Mouse (Mus musculus) forebrain, embryonic 14.5 days (tissue): Measurements from ENCODE around the gene Phf20. TPM values are rescaled to one million over a fixed set of nuclear protein-coding genes. Genes with fewer than 3 reads are reported as not detected.
A peak's percentile ranks its signal among the peaks of the same experiment; 100 is the strongest.

Experiments
- ATAC-seq: fragments of 200-750 bp; cut with Nextera tagmentation; 2 replicates; pipeline ENCODE4 v1.8.0; 2017; ENCODE audit warnings: mild to moderate bottlenecking, moderate library complexity
- DNase-seq: peaks from one replicate; pipeline ENCODE4 v3.0.0-alpha.2; 2015; ENCODE audit warnings: low spot score
- H3K27ac ChIP-seq: fragments of 300-500 bp; sonication (generic); 2 replicates; pipeline ENCODE4 v1.5.1; 2014; ENCODE audit warnings: low read depth, mild to moderate bottlenecking, control low read depth, low read length, moderate library complexity
- H3K27me3 ChIP-seq: fragments of 300-500 bp; sonication (generic); replicated peaks from 2 replicates; pipeline ENCODE4 v1.6.1; 2014; ENCODE audit warnings: low read length, control low read depth, mixed read lengths; ENCODE audit not compliant: control insufficient read depth, insufficient read depth
- H3K36me3 ChIP-seq: fragments of 300-500 bp; sonication (generic); 2 replicates; pipeline ENCODE4 v1.6.1; 2014; ENCODE audit warnings: low read length, control low read depth; ENCODE audit not compliant: control insufficient read depth, insufficient read depth
- H3K4me1 ChIP-seq: fragments of 300-500 bp; sonication (generic); 2 replicates; pipeline ENCODE4 v1.6.1; 2014; ENCODE audit warnings: antibody characterized with exemption, low read length, control low read depth; ENCODE audit not compliant: control insufficient read depth, insufficient read depth
- H3K4me2 ChIP-seq: fragments of 300-500 bp; sonication (generic); 2 replicates; pipeline ENCODE4 v1.6.1; 2014; ENCODE audit warnings: mild to moderate bottlenecking, control low read depth, low read length
- H3K4me3 ChIP-seq: fragments of 300-500 bp; sonication (generic); 2 replicates; pipeline ENCODE4 v1.5.1; 2014; ENCODE audit warnings: low read depth, low read length, control low read depth
- H3K9ac ChIP-seq: fragments of 300-500 bp; sonication (generic); 2 replicates; pipeline ENCODE4 v1.6.1; 2014; ENCODE audit warnings: mild to moderate bottlenecking, low read length, control low read depth, moderate library complexity
- H3K9me3 ChIP-seq: fragments of 300-500 bp; sonication (generic); replicated peaks from 2 replicates; pipeline ENCODE4 v1.6.1; 2016; ENCODE audit warnings: low read length, control low read depth, mixed read lengths; ENCODE audit not compliant: control insufficient read depth
- WGBS: fragments of 180-500 bp; shearing (Covaris S2); extraction: QIAGEN DNeasy Blood & Tissue Kit; methylation state at CpG from one replicate; pipeline ENCODE4 v1.1.7; 2014; 5-methylcytosine and 5-hydroxymethylcytosine counted together
- polyA plus RNA-seq: library from polyadenylated mRNA; unstranded; fragments of >200 nt; fragmentation: Nextera tagmentation; extraction: Ambion mirVana; gene quantifications from 2 replicates; pipeline ENCODE4 v1.2.1, GENCODE M21; 2014

Phf20 gene
- polyA plus RNA-seq, 1 experiment from 2014 or later: 121 TPM

DNA sequence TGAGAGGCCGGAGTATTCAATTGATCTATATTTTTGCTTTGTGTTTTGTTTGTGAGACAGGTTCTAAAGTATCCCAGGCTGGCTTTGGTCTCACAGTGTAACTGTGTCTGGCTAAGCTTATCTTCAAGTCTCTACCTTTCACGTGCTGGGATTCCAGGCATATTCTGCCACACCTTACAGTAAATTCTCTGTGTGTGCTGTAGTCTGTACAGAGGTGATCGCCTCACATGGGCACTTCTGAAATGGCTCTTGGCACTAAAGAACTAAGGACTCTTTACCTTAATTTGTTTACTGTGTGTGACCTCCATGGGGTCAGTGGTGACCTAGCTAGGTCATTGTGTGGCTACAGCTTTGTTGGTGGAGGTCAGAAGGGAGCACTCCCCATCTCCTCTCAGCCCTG lies 99.9 kb downstream of the Phf20 start:
- WGBS: 89% methylated on average over 3 of the region's 3 CpGs
- no peak for ATAC-seq

DNA sequence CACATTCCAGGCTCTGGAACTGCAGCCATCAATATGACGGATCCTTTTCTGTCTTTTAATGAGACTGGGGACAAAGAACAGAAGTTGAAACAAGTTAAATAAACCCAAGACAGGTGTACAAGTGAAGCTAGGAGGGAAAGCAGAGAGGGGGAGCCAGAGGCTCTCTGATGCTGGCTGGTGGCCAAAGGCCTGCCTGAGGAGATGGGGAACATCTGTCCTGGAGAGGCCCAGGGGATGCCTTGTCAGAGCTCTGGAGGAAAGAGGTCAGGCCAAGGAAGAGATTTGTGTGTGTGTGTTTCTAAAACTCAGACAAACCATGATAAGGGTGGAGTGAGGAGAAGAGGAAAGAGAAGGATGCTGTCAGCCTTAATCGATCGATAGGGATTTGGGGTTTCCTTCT lies 101.4 kb downstream of the Phf20 start:
- no peak for ATAC-seq
- H3K4me1 ChIP-seq: no peaks in the 10 kb centered on the region
- H3K9ac ChIP-seq: no peak overlapping the region
- H3K27me3 ChIP-seq: no peaks in the 10 kb centered on the region
- H3K4me3 ChIP-seq: no peak overlapping the region
- H3K36me3 ChIP-seq: peaks cover 84% of the 10 kb centered on the region
- no peaks in the 10 kb centered on the region for H3K9me3 ChIP-seq
- WGBS: 94% methylated on average over 3 of the region's 3 CpGs
- no peak overlapping the region for H3K4me2 ChIP-seq
- DNase-seq: no peak
- H3K27ac ChIP-seq: no peak overlapping the region

More for the DNA sequence above, 99.9 kb downstream of the Phf20 start:
- Histone ChIP-seq H3K27me3 (no peaks in the 10 kb centered on the region), H3K4me1 (no peaks in the 10 kb centered on the region), H3K9ac (no peak overlapping the region), H3K9me3 (no peaks in the 10 kb centered on the region), H3K36me3 (peaks cover 75% of the 10 kb centered on the region), H3K4me3 (no peak overlapping the region), H3K27ac (no peak overlapping the region), H3K4me2 (no peak overlapping the region)
- DNase-seq: no peak

DNA sequence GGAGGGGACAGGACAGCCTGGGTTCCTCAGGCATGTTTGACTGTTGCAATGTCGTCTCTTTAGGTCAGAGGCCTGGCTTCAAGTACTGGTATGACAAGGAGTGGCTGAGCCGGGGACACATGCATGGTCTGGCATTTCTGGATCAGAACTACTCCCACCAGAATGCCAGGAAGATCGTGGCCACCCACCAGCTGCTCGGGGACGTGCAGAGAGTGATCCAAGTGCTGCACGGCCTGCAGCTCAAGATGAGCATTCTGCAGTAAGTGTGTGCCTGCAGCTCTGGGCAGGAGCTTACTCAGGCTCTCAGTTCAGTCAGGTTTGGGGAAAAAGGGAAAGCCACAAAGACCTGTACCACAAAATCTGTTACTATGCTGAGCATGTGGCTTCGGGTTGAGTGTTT lies 102.2 kb downstream of the Phf20 start:
- Histone ChIP-seq H3K9me3 (no peaks in the 10 kb centered on the region), H3K4me2 (no peak overlapping the region), H3K9ac (no peak overlapping the region), H3K4me3 (no peak overlapping the region), H3K4me1 (no peaks in the 10 kb centered on the region), H3K27ac (no peak overlapping the region), H3K36me3 (peaks cover 82% of the 10 kb centered on the region), H3K27me3 (no peaks in the 10 kb centered on the region)
- WGBS: 93% methylated on average over 7 of the region's 7 CpGs
- no peak for DNase-seq
- no peak for ATAC-seq

DNA sequence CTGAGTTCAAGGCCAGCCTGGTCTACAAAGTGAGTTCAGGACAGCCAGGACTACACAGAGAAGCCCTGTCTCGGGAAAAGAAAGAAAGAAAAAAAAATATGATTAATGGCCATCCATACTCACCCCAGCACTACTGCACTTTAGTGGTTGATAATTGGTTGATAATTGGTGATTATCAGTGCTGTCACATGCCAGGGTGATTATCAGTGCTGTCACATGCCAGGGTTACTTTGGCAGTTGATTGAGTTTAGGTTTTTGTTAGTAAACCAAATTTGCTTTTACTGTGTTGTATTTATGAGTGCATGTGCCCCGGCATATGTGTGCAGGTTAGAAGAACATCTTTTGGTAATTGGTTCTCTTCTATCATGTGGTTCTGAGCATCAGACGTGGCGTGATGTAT lies 105.8 kb downstream of the Phf20 start:
- Histone ChIP-seq H3K36me3 (peaks cover 78% of the 10 kb centered on the region), H3K4me3 (no peak overlapping the region)
- no peak for ATAC-seq

DNA sequence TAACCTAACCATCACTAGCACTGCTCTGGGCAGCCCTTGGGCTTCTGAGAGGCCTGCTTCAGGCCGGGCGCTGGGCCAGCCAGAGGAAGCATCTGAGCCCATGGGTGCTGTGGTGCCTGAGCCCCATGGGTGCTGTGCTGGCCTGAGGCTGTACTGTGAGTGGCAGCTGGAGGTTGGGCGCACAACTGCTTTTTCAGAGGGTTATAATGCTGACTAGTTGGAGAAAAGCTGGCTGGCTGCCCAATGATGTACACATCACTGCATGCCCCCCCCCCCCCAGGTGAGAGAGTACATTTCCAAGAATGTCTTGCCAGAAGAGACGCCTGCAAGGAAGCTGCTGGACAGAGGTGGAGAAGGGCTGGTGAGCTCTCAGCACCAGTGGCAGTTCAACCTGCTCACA lies 108.1 kb downstream of the Phf20 start:
- H3K9ac ChIP-seq: no peak overlapping the region
- no peak for ATAC-seq
- H3K4me1 ChIP-seq: no peaks in the 10 kb centered on the region
- H3K27me3 ChIP-seq: no peaks in the 10 kb centered on the region
- H3K4me2 ChIP-seq: no peak overlapping the region
- no peak overlapping the region for H3K4me3 ChIP-seq
- H3K27ac ChIP-seq: no peak overlapping the region
- no peak for DNase-seq
- peaks cover 65% of the 10 kb centered on the region for H3K36me3 ChIP-seq
- no peaks in the 10 kb centered on the region for H3K9me3 ChIP-seq
- 88% methylated on average over 4 of the region's 4 CpGs for WGBS

More for the DNA sequence above, 105.8 kb downstream of the Phf20 start:
- 89% methylated on average over 4 of the region's 4 CpGs for WGBS
- no peaks in the 10 kb centered on the region for H3K27me3 ChIP-seq
- no peak overlapping the region for H3K27ac ChIP-seq
- H3K9ac ChIP-seq: no peak overlapping the region
- no peaks in the 10 kb centered on the region for H3K4me1 ChIP-seq
- no peak overlapping the region for H3K4me2 ChIP-seq
- no peak for DNase-seq
- no peaks in the 10 kb centered on the region for H3K9me3 ChIP-seq

DNA sequence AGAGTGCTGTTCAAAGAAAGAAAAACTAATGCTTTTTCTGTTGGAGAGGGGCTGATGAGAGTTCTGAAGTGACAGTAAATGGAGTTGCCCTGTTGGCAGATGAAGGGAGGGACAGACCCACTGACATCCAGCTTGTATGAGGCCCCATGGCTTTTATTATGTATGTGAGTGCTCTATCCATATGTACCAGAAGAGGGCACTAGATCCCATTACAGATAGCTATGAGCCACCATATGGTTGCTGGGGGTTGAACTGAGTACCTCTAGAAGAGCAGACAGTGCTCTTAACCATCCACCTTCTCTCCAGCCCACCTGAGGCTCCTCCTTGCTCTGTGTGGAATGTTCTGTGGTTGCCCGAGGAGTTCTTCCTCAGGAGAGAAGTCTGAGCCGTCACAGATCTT lies 109.6 kb downstream of the Phf20 start:
- Histone ChIP-seq H3K36me3 (peaks cover 56% of the 10 kb centered on the region), H3K9me3 (no peaks in the 10 kb centered on the region), H3K9ac (no peak overlapping the region), H3K4me1 (no peaks in the 10 kb centered on the region), H3K27ac (no peak overlapping the region), H3K4me3 (no peak overlapping the region), H3K27me3 (no peaks in the 10 kb centered on the region), H3K4me2 (no peak overlapping the region)
- 78% methylated on average over 2 of the region's 2 CpGs for WGBS
- ATAC-seq (0 out of 2 replicates have a peak, but pooled peaks have one; percentile 15), DNase-seq (peak; percentile 68)

DNA sequence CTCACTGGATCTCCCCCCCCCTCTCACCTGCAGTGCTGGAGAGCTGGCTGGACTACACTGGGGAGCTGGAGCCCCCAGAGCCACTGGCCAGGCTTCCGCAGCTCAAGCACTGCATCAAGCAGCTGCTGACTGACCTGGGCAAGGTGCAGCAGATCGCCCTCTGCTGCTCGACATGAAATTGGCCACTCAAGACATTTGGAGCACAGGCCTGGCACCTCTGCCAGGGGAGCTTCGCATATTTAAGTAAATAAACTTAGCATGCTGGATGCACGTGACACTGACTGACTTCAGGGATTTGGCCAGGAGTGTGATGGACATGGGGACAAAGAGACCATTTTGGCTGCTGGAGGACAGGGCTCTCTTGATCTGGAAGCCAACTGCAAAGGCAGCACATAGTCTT lies 111.0 kb downstream of the Phf20 start:
- Histone ChIP-seq H3K9ac (no peak overlapping the region), H3K4me1 (no peaks in the 10 kb centered on the region), H3K4me3 (no peak overlapping the region), H3K27me3 (no peaks in the 10 kb centered on the region), H3K27ac (no peak overlapping the region), H3K9me3 (no peaks in the 10 kb centered on the region), H3K4me2 (no peak overlapping the region), H3K36me3 (peaks cover 42% of the 10 kb centered on the region)
- ATAC-seq: no peak
- peak; percentile 33 for DNase-seq
- WGBS: 50% methylated on average over 5 of the region's 5 CpGs

DNA sequence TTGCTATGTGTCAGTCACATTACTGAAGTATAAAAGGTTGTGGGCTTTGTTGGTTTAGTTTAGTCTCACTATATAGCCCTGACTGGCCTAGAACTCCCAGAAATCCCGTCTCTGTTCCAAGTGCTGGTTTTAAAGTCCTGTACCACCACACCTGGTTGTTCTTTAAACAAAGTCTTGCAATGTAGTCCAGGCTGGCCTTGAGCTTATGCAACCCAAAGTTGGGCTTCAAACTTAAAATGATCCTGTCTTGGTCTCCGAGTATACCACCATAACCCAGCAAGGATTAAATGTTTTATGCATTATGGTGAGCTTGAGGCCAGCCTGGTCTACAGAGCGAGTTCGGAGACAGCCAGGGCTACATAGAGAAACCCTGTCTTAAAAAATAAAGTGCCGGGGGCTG lies 113.7 kb downstream of the Phf20 start:
- ATAC-seq (no peak), DNase-seq (no peak)
- Histone ChIP-seq H3K27ac (no peak overlapping the region), H3K9me3 (no peaks in the 10 kb centered on the region), H3K36me3 (peaks cover 19% of the 10 kb centered on the region), H3K4me2 (no peak overlapping the region), H3K9ac (no peak overlapping the region), H3K4me1 (no peaks in the 10 kb centered on the region), H3K27me3 (no peaks in the 10 kb centered on the region), H3K4me3 (no peak overlapping the region)
- 96% methylated on average over 5 of the region's 5 CpGs for WGBS

DNA sequence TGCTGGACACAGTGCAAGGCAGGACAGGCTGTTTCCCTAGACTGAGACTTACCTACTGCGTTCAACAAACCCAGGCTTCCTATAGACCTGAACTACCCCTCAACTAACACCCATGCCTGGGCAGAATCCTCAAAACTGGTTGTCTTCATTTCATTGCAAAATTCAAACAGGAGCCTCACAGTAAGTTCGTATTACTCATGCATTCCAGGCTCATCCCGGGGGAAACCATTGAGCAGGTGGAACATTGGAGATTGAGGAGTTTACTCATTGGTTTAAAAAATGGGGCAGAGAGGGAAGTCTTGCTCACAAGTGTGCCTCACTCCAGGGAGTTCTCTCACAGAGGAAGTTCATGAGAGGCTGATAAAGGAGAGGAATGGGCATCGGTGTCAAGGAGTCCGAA lies 114.2 kb downstream of the Phf20 start:
- Histone ChIP-seq H3K9ac (no peak overlapping the region), H3K27ac (no peak overlapping the region), H3K4me1 (no peaks in the 10 kb centered on the region), H3K27me3 (no peaks in the 10 kb centered on the region), H3K4me2 (no peak overlapping the region), H3K36me3 (peaks cover 14% of the 10 kb centered on the region), H3K4me3 (no peak overlapping the region), H3K9me3 (no peaks in the 10 kb centered on the region)
- WGBS: 97% methylated on average over 5 of the region's 5 CpGs
- DNase-seq: no peak
- no peak for ATAC-seq
